Mouse (Mus musculus) frontal cortex, postnatal 14 days (tissue): ENCODE measurements around the gene Syt12.

ENCODE experiments used
- DNase-seq, 2 experiments: peaks; one replicate each; pipeline ENCODE4 v3.0.0; 2022; ENCODE audit warnings: low spot score in 2 of 2

Gene Syt12

GRCm38 (mm10) chr19:4447445-4447844 is 29.8 kb downstream of the Syt12 start:
- DNase-seq = no peak

GRCm38 (mm10) chr19:4446661-4447420 is 30.4 kb downstream of the Syt12 start:
- DNase-seq = no peak

GRCm38 (mm10) chr19:4442408-4442807 is 34.8 kb downstream of the Syt12 start:
- peak; percentile 37 to 73 for DNase-seq

- DNase-seq = no peak
Observed at GRCm38 (mm10) chr19:4441621-4442161, 35.6 kb downstream of the Syt12 start.

- DNase-seq = peak in 1 of 2 experiments; percentile 40
Observed at GRCm38 (mm10) chr19:4441090-4441591, 36.1 kb downstream of the Syt12 start.

GRCm38 (mm10) chr19:4440222-4440621 is 37.0 kb downstream of the Syt12 start:
- DNase-seq = no peak

GRCm38 (mm10) chr19:4439161-4439801 is 38.0 kb downstream of the Syt12 start, which contains the start of gene Rhod:
Rhod (minus strand) TSS chr19:4439432.
- DNase-seq = no peak

GRCm38 (mm10) chr19:4438791-4439160 is 38.5 kb downstream of the Syt12 start:
- DNase-seq = no peak

- no peak for DNase-seq
Observed at GRCm38 (mm10) chr19:4437886-4438285, 39.4 kb downstream of the Syt12 start.

- DNase-seq = no peak
Observed at GRCm38 (mm10) chr19:4436254-4436653, 41.0 kb downstream of the Syt12 start.

- no peak for DNase-seq
Observed at GRCm38 (mm10) chr19:4434999-4435398, 42.2 kb downstream of the Syt12 start.

GRCm38 (mm10) chr19:4433756-4434155 is 43.5 kb downstream of the Syt12 start:
- no peak for DNase-seq

GRCm38 (mm10) chr19:4430091-4430620 is 47.1 kb downstream of the Syt12 start:
- no peak for DNase-seq

GRCm38 (mm10) chr19:4425610-4426366 is 51.5 kb downstream of the Syt12 start:
- DNase-seq = no peak

- no peak for DNase-seq
Observed at GRCm38 (mm10) chr19:4423021-4423420, 54.2 kb downstream of the Syt12 start.

GRCm38 (mm10) chr19:4422581-4422980 is 54.7 kb downstream of the Syt12 start:
- no peak for DNase-seq

GRCm38 (mm10) chr19:4420153-4420910 is 56.9 kb downstream of the Syt12 start:
- no peak for DNase-seq

- DNase-seq = no peak
Observed at GRCm38 (mm10) chr19:4419711-4420110, 57.5 kb downstream of the Syt12 start.

GRCm38 (mm10) chr19:4417713-4418112 is 59.5 kb downstream of the Syt12 start:
- no peak for DNase-seq

GRCm38 (mm10) chr19:4417183-4417582 is 60.1 kb downstream of the Syt12 start:
- DNase-seq = peak in 1 of 2 experiments; percentile 28

- no peak for DNase-seq
Observed at GRCm38 (mm10) chr19:4414631-4415030, 62.6 kb downstream of the Syt12 start.
